Mouse (Mus musculus) spleen, adult 2 months (tissue): ENCODE data around the gene Scarb2. TPM values are rescaled to one million over a fixed set of nuclear protein-coding genes. Genes with fewer than 3 reads are reported as not detected.

Experiments used
- DNase-seq, 2 experiments: peaks; one replicate each; pipeline versions ENCODE4 v3.0.0 to v3.0.0-alpha.2; 2012 to 2021; ENCODE audit warnings: low spot score in 2 of 2, low read depth in 1 of 2
- H3K27ac ChIP-seq: fragments of 200-500 bp; 2 replicates; pipeline ENCODE4 v1.5.1; 2012; ENCODE audit warnings: low read length, inconsistent platforms; ENCODE audit not compliant: insufficient read depth
- H3K27me3 ChIP-seq: fragments of 200-500 bp; 2 replicates; pipeline ENCODE4 v1.6.1; 2012; ENCODE audit warnings: mild to moderate bottlenecking, moderate library complexity, low read length, inconsistent platforms; ENCODE audit not compliant: control insufficient read depth, insufficient read depth
- H3K36me3 ChIP-seq: fragments of 200-500 bp; 2 replicates; pipeline ENCODE4 v1.6.1; 2012; ENCODE audit warnings: mild to moderate bottlenecking, low read length, inconsistent platforms; ENCODE audit not compliant: control insufficient read depth, insufficient read depth
- H3K4me1 ChIP-seq: fragments of 200-500 bp; 2 replicates; pipeline ENCODE4 v1.6.1; 2011; ENCODE audit warnings: inconsistent platforms; ENCODE audit not compliant: control insufficient read depth, insufficient read depth, insufficient read length
- H3K4me3 ChIP-seq: fragments of 200-500 bp; 2 replicates; pipeline ENCODE4 v1.5.1; 2011; ENCODE audit warnings: mild to moderate bottlenecking, inconsistent platforms; ENCODE audit not compliant: insufficient read depth, insufficient read length; ENCODE audit errors: extremely low read depth
- CTCF ChIP-seq: fragments of 200-500 bp; IDR thresholded peaks from 2 replicates; pipeline ENCODE4 v1.5.1; 2011; ENCODE audit warnings: mild to moderate bottlenecking, inconsistent platforms; ENCODE audit not compliant: insufficient read depth, insufficient read length, insufficient replicate concordance; ENCODE audit errors: extremely low read depth
- POLR2A ChIP-seq: fragments of 200-500 bp; IDR thresholded peaks from 2 replicates; pipeline ENCODE4 v1.6.1; 2011; ENCODE audit warnings: low read depth, low read length, inconsistent platforms
- WGBS: fragments of 180-500 bp; shearing (Covaris S2); methylation state at CpG from one replicate; pipeline ENCODE4 v1.1.7; 2018; 5-methylcytosine and 5-hydroxymethylcytosine counted together
- polyA plus RNA-seq: library from polyadenylated mRNA; depleted of rRNA; stranded (reverse); fragments of >200 nt; gene quantifications from 2 replicates; pipeline ENCODE4 v1.2.3, GENCODE M21; 2012

The Scarb2 gene
- polyA plus RNA-seq, 1 experiment: 16.0 TPM

DNA sequence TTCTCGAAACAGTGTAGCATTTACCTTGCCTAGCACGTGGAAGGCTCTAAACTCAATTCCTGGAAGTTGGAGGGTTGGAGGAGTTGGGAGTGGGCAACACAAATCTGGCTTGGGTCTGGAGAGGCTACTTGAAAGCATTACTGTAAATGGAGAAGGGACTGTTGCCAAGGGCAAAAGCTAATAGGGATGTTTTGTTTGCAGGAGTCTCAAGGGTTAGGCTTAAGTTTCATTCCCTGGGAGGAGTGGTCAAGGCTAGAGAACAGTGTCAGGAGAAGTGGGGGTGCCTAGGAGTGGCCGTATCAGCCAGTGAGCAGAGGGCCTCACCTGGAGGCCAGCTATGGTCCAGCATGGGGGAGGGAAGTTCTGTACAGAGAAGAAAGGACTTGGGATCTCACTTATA, 18.2 kb downstream of the Scarb2 start:
- no peak overlapping the region for H3K4me3 ChIP-seq
- H3K4me1 ChIP-seq: peaks cover 7% of the 10 kb centered on the region; the same call in 1 of the 2 replicates
- TF ChIP-seq POLR2A (no peak), CTCF (no peak)
- H3K27me3 ChIP-seq: no peaks in the 10 kb centered on the region
- DNase-seq: no peak
- 81% methylated on average over 3 of the region's 3 CpGs for WGBS
- peaks cover 7% of the 10 kb centered on the region for H3K36me3 ChIP-seq
- H3K27ac ChIP-seq: no peak overlapping the region

GRCm38 (mm10) chr5:92486758-92487157, 19.9 kb downstream of the Scarb2 start:
- Histone ChIP-seq H3K27me3 (no peaks in the 10 kb centered on the region), H3K36me3 (peaks cover 14% of the 10 kb centered on the region), H3K4me3 (no peak overlapping the region), H3K4me1 (peaks cover 7% of the 10 kb centered on the region; the same call in 1 of the 2 replicates), H3K27ac (no peak overlapping the region)
- WGBS: 88% methylated on average over 3 of the region's 3 CpGs
- TF ChIP-seq CTCF: no peak
- no peak for TF ChIP-seq POLR2A
- no peak for DNase-seq

DNA sequence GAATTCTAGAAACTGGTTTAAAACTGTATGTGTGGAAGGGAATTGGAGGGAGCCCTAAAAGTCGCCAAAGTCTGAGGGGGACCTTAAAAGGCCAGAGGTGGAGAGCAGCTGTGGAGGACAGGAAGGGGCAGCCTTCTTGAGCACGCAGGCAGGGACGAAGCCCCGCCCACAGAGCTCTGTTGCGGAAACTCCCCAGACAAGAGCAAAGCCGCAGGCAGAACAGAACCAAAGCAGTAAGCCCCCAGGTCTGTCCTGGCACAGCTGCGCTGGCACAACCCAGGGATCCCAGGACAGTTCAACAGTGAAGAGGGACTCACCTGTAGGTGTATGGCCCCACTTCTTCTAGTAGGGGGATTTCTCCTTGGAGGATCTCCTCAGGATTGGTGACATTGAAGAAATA, 21.8 kb downstream of the Scarb2 start:
- TF ChIP-seq POLR2A (no peak), CTCF (no peak)
- H3K27ac ChIP-seq: no peak overlapping the region
- H3K36me3 ChIP-seq: peaks cover 14% of the 10 kb centered on the region
- H3K4me3 ChIP-seq: no peak overlapping the region
- DNase-seq: peak; percentile 12 to 33
- H3K4me1 ChIP-seq: peaks cover 4% of the 10 kb centered on the region; the same call in 1 of the 2 replicates
- 52% methylated on average over 7 of the region's 7 CpGs for WGBS
- H3K27me3 ChIP-seq: no peaks in the 10 kb centered on the region

- H3K36me3 ChIP-seq: peaks cover 4% of the 10 kb centered on the region
- no peak overlapping the region for H3K4me3 ChIP-seq
- H3K27me3 ChIP-seq: no peaks in the 10 kb centered on the region
- 93% methylated on average over 5 of the region's 5 CpGs for WGBS
- H3K27ac ChIP-seq: no peak overlapping the region
- TF ChIP-seq POLR2A (no peak), CTCF (no peak)
- no peak for DNase-seq
- H3K4me1 ChIP-seq: no peaks in the 10 kb centered on the region
Measured at GRCm38 (mm10) chr5:92472863-92473262, 33.8 kb downstream of the Scarb2 start.

DNA sequence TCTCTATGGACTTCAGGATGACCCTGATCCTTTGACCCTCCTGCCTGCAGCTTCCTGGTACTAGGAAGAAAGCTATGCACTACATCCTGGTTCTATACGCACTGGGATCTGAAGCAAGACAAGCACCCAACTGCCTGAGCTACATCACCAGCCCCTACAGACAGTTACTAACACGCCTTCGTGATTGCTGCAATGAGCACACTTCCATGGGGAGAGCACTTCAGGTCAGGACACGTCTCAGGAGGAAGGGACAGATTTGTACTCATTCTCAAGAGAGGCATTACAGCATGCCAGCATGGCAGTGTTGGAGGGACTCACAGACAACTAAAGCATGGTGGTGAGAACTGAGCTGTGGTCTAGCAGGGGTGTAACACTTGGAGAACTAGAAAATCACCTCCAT, 35.1 kb downstream of the Scarb2 start:
- WGBS: 92% methylated on average over 4 of the region's 4 CpGs
- H3K4me1 ChIP-seq: peaks cover 6% of the 10 kb centered on the region; the same call in 1 of the 2 replicates
- peaks cover 4% of the 10 kb centered on the region for H3K36me3 ChIP-seq
- H3K27ac ChIP-seq: no peak overlapping the region
- no peak overlapping the region for H3K4me3 ChIP-seq
- no peaks in the 10 kb centered on the region for H3K27me3 ChIP-seq
- TF ChIP-seq CTCF: no peak
- TF ChIP-seq POLR2A: no peak
- no peak for DNase-seq

DNA sequence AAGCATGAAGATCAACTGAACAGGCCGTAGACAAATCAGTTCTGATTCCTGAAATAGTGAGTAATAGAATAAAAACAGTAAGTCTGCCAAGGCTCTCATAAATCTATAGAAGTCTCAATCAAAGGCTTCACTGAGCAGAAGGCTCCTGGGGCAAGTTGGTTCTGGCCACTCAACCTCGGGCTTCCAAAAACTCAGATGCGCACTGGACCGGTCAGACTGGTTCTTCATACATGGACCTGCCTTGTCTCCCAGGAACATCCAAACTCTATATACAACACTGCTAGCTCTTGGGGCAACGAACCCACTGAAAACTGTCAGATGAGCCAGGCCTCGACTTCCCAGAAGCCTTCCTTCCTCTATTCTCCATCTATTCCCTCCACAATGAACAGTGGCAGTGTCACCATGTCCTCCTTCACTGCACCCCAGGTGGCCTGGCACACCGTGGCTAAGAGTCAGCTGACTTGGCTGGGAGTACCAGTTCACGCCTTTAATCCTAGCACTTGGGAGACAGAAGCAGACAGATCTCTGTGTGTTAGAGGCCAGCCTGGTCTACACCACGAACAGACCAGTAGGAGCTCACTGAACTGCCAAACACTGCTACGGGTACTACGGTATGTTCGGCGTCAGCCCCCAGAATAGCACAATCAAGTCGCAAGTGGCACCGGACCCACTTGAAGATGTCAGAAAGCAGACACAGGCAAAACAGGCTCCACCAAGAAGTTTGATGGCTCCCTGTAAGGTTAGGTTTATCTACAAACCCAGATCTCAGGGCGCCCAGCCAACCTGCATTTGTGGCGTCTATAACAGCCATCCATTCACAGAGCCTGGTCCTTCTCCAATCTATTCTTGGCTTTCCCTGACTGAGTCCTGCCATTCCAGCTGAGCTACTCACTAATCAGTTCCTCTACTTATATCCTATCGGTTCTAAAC, 37.2 kb downstream of the Scarb2 start:
- peaks cover 6% of the 10 kb centered on the region; the same call in 1 of the 2 replicates for H3K4me1 ChIP-seq
- H3K27ac ChIP-seq: 0 out of 2 replicates have a peak overlapping the region, but pooled peaks have one; percentile 2
- H3K27me3 ChIP-seq: no peaks in the 10 kb centered on the region
- H3K4me3 ChIP-seq: no peak overlapping the region
- 83% methylated on average over 18 of the region's 18 CpGs for WGBS
- H3K36me3 ChIP-seq: peaks cover 3% of the 10 kb centered on the region; the same call in 1 of the 2 replicates
- TF ChIP-seq POLR2A (no peak), CTCF (no peak)
- no peak for DNase-seq

GRCm38 (mm10) chr5:92468234-92468633, 38.4 kb downstream of the Scarb2 start:
- Histone ChIP-seq H3K27ac (no peak overlapping the region), H3K4me1 (peaks cover 6% of the 10 kb centered on the region; the same call in 1 of the 2 replicates), H3K4me3 (no peak overlapping the region), H3K27me3 (no peaks in the 10 kb centered on the region), H3K36me3 (peaks cover 3% of the 10 kb centered on the region; the same call in 1 of the 2 replicates)
- 79% methylated on average over 6 of the region's 6 CpGs for WGBS
- no peak for TF ChIP-seq POLR2A
- no peak for TF ChIP-seq CTCF
- DNase-seq: no peak
